Comparison of ENCODE assay signal across 11 mouse cellular contexts in genomic region chr7:132802691-132803090, GRCm38 (mm10). TPM values are rescaled to one million over a fixed set of nuclear protein-coding genes. Genes with fewer than 3 reads are reported as not detected.
DNase-seq lines count a peak whose midpoint lies in the region; ATAC-seq lines count a peak whose summit lies in the region.
"Had no signal": no experiment of that assay in that cellular context is flagged by ENCODE, and none has a peak within 500 bp of the region (broad histone marks: within the 10 kb centered on the region; RNA-seq: fewer than 3 reads in every experiment).

No protein-coding gene starts in this region.

- no peaks in the 10 kb centered on the region for H3K9me3 ChIP-seq in kidney, embryonic 15.5 days (replicated peaks)
- H3K9me3 ChIP-seq: neural tube, embryonic 12.5 days had no signal

- no peak overlapping the region for H3K4me2 ChIP-seq in kidney, embryonic 15.5 days
- H3K4me2 ChIP-seq: neural tube, embryonic 12.5 days had no signal

- no peaks in the 10 kb centered on the region for H3K36me3 ChIP-seq in kidney, embryonic 15.5 days
- H3K36me3 ChIP-seq: neural tube, embryonic 12.5 days had no signal

- H3K27ac ChIP-seq in kidney, embryonic 15.5 days, result peak overlapping the region; percentile 39; the same call in 1 of the 2 replicates
- H3K27ac ChIP-seq: neural tube, embryonic 12.5 days had no signal

- H3K9ac ChIP-seq in kidney, embryonic 15.5 days, result no peak overlapping the region
- H3K9ac ChIP-seq: neural tube, embryonic 12.5 days had no signal

- no peak for ATAC-seq in cerebellum, adult (ENCODE audit: insufficient number of reproducible peaks, low FRiP score, low TSS enrichment)
- no peak for ATAC-seq in kidney, embryonic 15.5 days (replicated peaks; ENCODE audit: low FRiP score)
- no peak for ATAC-seq in frontal cortex, adult (ENCODE audit: low TSS enrichment)

- DNase-seq in cerebellum, adult 11-12 months, result peak; percentile 41
- peak; percentile 46 for DNase-seq in kidney, adult 9 months
- DNase-seq in kidney, adult 8-10 months, result no peak
- peak; percentile 46 for DNase-seq in cerebellum, adult 9-10 months
- no peak for DNase-seq in retina, postnatal 1 day
- DNase-seq: right cerebral cortex, postnatal 4 days; thymus, adult 18-20 months had no signal

- H3K4me1 ChIP-seq in kidney, embryonic 15.5 days, result peaks cover 78% of the 10 kb centered on the region

- H3K4me3 ChIP-seq in kidney, embryonic 15.5 days (replicated peaks), result no peak overlapping the region
- H3K4me3 ChIP-seq: neural tube, embryonic 12.5 days had no signal

- 81% methylated on average over 11 of the region's 11 CpGs for WGBS in kidney, embryonic 15.5 days

- H3K27me3 ChIP-seq in kidney, embryonic 15.5 days, result no peaks in the 10 kb centered on the region
- H3K27me3 ChIP-seq: neural tube, embryonic 12.5 days had no signal

RNA-seq across cellular contexts. Expression of gene Fam53b, which starts 11.0 kb away (rescaled TPM):
- 22.0 and 22.5 TPM in 2 replicates for polyA plus RNA-seq in kidney, embryonic 15.5 days (2015; fragmentation: Nextera tagmentation; extraction: Ambion mirVana)

RNA-seq across cellular contexts. Expression of gene Eef1akmt2, which starts 49.8 kb away (rescaled TPM):
- polyA plus RNA-seq in kidney, embryonic 15.5 days (2015; fragmentation: Nextera tagmentation; extraction: Ambion mirVana), result 67.9 and 70.8 TPM in 2 replicates

RNA-seq across cellular contexts. Expression of gene Abraxas2, which starts 56.3 kb away (rescaled TPM):
- polyA plus RNA-seq in kidney, embryonic 15.5 days (2015; fragmentation: Nextera tagmentation; extraction: Ambion mirVana), result 39.0 and 41.4 TPM in 2 replicates

Comparison
In these comparisons a context has a peak if more than half of its experiments do, and no peak if none do; other contexts are left out.
1. DNase-seq: peak in cerebellum, adult 11-12 months (single experiment), kidney, adult 9 months (single experiment) and cerebellum, adult 9-10 months (single experiment); none in kidney, adult 8-10 months (0 of 2) and retina, postnatal 1 day (single experiment).